Mouse (Mus musculus) mature B cell (primary cell): ENCODE data around the gene Txn2.

Source experiments
- in situ Hi-C: fragments of 300-500 bp; cut with MboI; formaldehyde crosslinking; loops from 2 replicates; pipeline ENCODE4 v1.14.3; 2019

The Txn2 gene

DNA sequence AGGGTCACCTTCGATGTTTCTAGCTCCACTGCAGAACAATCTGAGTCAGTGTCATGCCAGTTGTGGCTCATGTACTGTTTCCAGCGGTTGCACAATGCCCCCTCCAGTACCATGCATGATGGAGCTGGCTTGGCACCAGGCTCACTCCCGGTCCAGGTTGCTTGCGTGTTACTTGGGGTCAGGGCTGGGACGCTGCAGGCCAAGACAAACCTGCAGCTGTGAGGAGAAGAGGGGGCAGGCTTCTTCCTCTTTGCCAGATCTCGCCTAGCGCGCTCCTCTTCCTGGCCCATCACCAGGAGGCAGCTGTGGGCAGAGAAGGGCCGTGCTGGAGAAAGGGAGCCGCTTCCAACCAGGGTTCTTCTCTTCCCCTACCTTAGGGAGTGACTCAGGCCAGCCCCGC, 5.5 kb upstream of the Txn2 start:
- in situ Hi-C loops: no loop called here

DNA sequence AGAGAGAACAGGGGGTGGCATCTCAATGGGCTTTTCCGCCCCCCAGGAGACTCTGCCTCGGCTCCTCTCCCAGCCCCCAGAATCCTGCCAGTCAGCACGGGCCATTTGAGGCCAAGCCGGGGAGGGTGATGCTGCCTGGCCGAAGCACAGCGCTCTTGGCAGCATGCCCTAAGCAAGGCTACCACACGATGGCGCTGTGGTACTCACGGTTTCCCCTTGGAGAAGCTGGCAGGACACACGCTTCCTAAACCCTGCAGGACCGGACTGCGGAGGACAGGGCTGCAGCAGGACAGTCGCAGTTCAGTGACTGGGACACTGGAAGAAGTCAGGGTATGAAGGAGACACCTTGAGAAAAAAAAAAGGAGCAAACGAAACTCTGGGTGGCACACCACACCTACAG, 5.0 kb upstream of the Txn2 start:
- in situ Hi-C loops: no loop called here

DNA sequence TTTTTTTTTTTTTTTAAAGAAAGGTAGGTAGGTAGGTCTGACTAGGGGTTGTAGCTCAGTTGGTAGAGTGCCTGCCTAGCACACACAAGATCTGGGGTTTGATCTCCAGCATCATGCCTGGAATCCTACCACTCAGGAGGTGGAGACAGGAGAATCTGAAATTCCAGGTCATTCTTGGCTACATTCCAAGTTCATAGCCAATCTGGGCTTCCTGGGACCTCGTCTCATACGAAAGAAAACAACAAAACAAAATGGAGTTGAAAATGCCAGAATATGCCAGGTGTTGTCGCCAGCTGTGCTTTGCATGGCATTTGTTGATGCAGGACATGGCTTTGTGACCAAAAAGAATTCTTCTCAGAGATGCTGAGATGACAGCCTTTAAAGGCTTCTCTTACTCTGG, 4.4 kb upstream of the Txn2 start:
- in situ Hi-C loops: no loop called here

DNA sequence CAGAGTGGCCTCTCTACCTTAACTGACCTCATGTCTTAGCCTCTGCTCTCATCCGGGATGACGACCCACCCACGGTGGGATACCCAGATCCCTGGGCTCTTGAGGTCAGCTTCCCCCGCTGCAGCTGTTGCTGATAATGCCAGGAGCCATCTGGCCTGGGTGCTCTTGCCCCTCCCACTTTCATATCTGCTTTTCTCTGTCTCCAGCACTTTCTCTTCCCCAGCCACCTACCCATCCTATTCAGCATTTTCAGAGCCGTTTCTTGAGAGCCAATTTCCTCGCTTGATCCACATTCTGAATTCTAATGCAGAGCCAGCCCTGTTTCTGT, 2.8 kb upstream of the Txn2 start:
- in situ Hi-C loops: no loop called here

DNA sequence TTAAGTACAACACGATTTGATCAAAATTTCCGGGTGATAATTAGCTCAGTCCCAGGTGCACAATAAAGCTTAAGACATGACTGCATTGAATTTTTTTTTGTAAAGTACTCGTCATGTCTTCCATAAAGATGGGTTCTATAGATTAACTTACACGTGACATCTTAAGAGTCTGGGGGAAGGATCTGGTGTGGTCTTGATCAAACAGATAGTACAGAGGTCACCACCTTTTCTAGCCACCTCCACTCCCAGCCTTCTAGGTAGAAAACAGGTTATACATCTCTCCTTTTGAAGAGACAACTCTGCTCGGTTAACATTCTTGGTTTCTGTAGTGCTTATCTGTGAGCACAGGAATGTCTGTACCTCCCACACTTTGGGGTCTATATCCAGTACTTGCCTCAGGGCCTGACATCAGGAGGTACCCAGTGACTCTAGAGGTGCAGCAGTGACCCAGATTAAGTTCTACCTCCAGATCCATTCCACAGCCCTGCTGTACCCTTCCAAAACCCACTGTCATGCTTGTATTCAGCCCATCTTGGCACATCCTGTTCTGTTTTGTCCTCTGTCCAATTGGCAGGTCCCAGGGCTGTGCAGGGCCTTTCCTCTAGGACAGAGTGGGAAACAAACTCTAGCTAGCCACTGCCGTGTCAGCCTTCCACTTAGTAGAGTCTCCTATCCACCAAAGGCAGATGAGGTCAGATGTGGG, 2.3 kb upstream of the Txn2 start:
- in situ Hi-C loops: no loop called here

DNA sequence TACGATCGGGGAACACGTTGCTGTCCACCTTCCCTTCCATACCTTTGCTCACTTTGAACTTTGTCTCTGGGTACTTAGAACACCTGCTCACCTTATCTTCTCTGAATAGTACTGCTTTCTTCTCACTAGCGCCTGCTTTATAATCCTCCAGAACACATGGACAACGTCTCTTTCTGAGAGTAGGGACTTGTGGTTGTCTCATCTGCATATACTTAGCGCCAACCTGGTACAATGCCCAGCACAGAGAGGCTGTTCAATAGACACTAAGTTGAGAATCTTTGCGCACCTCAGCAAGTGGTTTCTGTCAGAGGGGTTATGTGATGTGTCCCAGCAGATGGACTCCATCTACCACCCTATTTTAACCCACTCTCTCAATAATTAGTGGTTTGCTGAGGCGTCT, 998 bp upstream of the Txn2 start:
- in situ Hi-C loops: no loop called here

DNA sequence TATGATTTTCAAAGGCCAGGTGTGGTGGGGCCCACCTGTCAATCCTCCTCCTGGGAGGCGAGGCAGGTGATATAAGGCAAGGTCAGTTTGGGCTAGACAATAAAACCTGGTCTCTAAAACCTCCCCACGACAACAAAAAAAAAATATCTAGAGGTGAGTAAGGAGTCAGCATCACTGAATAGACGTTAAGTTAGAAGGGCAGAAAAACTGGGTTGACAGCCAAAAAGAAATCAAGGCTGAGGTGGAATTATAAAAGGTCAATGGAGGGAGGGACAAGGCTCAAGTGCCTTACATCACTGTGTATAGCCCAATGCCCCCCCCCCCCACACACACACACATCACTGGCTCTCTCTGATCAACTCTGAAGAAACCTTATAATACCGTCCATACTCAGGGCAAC, 715 bp downstream of the Txn2 start:
- in situ Hi-C loops: no loop called here

DNA sequence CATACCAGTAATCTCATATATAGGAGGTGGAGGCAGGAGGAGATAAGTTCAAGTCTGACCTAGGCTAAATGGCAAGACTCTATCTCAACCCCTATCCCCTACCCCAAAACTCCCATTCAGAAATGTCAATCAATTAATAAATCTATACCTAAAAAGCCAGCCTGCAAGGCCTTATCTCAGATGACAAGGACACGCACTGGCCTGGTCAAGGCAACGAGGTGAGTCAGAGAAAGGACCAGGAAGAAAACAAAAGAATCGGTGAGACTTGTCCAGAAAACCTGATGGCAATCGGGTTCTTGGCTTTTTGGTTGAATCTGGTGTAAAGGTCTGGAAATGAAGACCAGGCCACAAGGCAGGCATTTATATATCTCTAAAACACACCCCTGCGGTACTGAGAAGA, 1.9 kb downstream of the Txn2 start:
- in situ Hi-C loops: no loop called here

DNA sequence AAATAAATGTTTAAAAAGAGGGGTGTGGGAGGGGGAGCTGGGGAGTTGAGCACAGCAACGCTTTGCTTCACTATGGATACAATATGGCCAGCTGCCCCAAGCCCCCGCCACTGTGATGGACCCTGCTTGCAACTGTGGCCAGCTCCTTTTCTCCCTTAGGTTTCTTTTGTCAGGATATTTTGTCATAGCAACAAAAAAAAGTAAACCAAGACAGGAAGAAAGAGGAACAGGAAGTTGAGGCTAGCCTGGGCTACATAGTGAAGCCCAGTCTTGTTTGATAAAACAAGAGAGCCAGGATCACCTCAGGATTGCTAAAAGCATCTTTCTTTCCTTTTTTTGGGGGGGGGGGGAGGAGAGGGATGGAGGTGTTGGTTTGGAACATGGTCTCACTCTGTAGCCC, 3.6 kb downstream of the Txn2 start:
- in situ Hi-C loops: no loop called here

DNA sequence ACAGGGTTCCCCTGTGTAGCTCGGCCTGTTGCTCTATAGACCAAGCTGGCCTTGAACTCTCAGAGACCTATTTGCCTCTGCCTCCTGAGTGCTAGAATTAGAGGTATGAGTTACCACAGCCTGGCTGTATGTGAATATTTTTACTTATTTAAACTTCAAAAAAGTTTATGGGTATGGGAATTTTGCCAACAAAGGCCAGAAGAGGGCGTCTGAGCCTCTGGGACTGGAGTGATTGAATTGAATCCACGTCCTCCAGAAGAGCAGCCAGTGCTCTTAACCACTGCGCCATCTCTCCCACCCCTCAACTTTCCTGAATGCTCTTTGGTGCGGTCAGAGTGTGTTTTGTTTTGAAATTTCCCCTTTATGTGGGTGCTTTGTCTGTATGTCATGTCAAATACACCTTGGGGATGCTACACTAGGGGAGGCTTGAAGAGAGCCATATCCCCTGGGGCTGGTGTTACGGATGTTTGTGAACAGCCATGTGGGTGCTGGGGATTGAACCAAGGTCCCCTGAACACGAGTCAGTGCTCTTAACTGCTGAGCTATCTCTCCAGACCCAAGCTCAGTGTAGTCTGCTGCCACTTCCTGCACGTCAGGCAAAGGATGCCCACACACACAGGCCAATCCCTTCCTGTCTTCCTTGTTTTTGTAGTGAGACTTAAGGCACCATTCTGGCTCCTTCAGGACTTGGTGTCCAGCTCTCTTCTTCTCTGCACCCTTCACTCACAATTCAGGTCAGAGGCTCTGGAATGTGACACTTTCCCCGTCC, 5.4 kb downstream of the Txn2 start:
- in situ Hi-C loops: no loop called here

DNA sequence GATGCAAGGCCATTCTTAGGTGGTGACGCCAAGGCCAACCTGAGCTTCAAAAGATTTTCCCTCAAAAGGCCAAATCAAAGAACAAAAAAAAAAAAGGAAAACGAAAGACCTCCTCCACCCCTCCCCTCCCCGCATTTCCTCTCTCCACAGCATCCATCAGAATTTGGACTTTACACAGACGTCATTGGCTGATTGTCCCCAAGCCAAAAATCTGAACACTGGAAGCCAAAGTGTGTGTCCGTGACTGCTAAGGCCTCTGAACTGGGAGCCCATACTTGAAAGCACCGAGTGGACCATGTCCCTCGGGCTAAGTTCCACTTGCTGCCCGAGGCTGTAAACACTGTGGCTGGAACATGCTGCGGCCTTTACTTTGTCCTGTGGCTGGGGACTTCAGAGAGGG, 6.1 kb downstream of the Txn2 start:
- in situ Hi-C loops: no loop called here

DNA sequence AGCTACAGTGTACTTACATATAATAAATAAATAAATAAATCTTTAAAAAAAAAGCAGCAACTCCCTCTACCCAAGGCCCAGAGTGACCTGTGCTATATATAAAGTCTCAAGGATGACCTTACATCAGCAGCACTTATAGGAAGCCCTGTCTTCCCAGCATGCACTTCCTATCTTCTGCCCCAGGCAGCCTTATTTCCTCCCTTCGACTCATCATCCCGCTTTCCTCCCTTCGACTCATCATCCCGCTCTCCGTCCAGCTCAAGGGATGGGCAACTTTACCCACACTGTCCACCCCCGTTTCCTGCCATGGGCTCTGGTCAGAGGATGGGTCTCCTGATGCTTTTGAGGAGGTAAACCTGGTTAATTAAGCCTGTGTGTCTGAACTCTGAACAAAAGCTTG, 7.2 kb downstream of the Txn2 start:
- in situ Hi-C loops: no loop called here

DNA sequence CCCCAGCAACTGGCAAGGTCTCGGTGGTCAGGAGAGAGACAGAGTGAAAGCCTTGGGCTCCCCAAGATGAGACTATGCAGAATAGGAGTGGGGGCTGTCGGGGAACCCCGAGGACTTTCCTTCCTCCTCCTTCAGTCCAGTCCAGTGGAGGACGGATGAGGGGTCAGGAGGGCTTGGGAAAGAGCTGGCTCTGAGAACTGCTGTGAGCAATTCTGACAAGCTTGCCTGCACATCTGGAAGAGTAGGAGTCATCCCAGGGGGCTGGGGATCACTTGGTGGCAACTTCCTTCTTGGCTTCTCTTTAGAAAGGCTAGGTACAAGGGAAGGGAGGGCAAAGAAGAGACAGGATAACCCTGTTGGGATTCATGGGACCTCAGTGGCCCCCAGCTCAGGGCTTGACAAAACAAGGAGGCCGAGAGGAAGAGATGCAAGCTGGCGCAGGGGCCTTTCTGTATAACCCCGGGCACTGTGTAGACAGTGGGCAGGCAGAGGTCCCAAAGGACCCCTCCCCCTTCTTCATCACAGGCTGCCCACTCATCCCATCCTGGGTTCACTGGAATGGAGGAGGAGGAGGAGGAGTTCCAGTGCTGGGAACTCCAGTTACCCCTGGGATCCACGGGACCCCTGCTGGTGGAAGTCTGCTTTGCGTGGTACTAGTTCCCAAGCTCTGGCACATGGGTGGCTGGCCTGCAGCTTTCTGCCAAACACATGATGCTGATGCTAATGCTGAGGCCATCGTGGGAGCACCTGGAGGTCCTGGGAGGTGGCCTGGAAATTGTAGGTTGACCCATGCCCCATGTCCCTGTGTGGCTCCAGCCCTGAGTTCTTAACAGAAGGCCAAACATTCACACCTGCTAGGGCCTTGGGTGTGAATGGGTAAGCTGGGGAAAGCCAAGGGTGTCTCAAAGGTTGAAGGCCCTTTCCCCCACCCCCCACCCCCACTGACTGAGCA, 8.0 kb downstream of the Txn2 start:
- in situ Hi-C loops: no loop called here

DNA sequence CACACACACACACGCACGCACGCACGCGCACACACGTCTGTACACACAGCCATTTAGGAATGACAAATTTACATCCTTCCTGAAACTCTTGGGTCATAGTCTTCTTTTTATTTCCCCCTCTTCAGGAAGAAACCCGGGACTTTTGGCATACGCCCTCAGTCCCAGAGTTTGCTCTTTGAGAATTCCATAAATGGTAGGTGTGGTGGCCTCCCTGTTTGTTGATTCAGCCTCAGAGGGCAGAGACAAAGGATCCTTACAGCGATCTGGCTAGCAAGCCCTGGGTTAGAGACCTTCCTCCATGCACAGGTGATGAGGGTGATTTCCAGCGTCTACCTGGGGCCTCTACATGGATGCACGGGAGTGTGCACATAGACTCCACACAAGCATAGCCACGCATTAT, 9.4 kb downstream of the Txn2 start:
- in situ Hi-C loops: no loop called here

DNA sequence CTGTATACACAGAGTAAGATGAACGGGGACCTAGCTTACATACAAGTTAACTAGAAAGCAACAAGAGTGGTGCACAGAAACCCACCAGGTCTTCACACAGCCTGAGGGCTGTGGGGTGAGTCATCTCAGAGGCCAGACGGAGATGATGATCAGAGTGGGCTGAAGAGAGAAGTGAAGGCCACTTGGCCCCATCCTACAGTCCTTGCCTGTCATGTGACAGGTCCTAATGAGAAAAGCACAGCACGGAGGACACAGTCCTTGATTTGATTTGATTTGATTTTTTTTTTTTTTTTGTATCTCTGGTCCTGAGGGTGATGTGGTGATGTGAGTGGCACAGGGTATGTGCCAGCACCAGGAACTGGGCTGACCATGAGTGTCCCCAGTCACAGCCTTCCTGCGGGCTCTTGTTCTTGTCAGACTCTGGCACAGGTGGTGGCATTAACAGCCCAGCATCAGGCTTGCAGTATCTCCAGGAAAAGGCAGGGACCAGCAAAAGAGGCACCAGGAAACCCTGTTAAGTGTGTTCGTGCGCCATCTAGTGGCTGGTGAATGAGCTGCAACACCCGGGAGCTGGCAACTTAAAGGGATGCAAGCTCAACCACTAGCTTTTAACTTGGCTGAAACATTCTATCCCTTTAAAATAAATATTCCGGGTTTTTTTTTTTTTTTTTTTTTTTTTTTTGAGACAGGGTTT, 11.8 kb downstream of the Txn2 start:
- in situ Hi-C loops: no loop called here

DNA sequence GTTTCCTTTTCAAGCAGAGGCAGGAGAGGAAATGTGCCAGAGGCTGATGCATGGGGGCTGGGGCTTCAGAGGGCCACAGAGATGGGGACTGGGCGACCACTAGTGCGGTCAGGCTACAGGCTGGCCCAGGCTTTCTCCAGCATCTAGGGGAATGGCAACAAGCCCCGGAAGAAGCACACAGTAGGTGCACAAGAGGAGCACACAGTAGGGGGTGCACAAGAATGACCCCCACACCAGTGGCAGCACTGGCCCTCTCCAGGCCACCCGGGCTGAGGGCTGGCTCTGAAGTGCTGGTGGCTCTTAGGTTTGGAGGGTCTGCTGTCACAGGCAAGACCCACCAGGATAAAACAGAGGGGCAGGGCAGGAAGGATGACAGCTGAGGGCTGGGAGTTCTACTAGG, 13.5 kb downstream of the Txn2 start:
- in situ Hi-C loops: no loop called here

DNA sequence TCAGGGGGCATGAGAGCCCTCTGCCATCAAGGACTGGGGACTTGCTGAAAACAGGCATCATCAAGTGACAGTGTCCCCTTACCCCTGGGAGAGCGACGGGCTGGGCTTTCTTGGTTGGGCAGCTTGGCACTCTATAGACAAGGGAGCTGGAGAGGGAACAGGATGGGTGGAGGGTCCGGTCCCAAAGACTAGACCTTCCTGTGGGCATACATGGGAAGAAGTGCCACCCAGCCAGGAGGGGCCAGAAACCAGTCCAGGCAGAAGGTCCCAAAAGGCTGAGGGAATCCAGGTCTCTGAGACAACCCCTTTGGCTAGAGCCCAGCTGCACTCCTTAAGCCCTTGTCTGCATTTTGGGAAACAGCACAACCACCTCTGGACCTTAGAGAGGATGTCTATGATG, 14.3 kb downstream of the Txn2 start:
- in situ Hi-C loops: no loop called here

DNA sequence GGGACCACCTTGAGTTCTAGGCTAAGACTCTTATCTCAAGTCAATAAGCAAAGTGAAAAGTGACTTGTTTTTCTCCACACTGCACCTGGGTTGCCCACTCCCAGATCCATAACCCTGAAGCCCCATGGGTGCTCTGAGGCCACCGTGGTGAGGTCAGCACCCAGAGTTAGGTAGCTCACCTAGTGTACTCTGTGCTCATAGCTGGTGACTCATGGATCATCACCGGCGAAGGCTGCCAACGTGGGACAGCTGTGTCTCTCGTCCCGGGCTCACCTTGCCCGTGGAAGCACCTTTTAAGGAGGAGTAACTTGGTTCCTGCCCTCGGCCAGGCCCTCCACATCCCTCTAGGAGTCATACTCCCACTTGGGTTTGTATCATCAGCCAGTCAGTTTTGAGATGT, 15.8 kb downstream of the Txn2 start:
- in situ Hi-C loops: no loop called here

DNA sequence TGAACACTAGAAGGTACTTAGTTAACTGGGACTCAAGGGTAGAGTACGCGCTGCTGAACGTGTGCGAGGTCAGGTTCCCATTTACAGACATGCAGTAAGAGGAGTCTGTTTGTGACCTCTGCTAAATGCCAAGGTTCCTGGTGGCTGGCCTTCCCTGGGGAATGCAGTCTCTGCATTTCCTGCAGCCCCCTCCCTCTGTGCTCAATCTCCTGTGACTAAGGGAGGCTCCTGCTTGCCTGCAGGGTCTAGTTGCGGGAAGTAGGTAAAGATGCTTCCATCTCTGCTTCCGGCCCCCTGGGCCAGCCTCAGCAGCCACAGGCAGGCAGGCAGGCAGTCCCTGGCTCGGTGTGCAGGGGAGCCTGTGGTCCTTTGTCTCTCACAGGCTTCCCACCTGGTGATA, 16.2 kb downstream of the Txn2 start:
- in situ Hi-C loops: no loop called here

DNA sequence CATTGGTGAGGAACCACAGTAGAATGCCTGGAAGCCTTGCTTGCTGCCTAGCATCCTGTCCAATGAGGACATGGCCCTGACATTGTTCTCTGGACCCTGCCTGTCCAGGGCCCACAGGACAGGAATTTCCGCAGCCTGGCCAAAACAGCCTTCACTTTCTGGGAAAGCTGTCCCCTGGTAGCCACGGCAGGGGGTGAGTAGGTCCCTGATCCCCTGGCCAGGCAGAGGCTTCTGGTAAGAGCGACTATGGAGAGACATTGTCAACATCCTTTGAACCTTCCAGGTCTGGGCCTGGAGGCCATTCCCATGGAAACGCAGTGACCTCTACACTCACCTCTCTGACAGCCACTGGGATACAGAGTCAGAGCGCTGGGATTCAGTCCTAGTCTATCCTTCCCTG, 16.8 kb downstream of the Txn2 start:
- in situ Hi-C loops: no loop called here

DNA sequence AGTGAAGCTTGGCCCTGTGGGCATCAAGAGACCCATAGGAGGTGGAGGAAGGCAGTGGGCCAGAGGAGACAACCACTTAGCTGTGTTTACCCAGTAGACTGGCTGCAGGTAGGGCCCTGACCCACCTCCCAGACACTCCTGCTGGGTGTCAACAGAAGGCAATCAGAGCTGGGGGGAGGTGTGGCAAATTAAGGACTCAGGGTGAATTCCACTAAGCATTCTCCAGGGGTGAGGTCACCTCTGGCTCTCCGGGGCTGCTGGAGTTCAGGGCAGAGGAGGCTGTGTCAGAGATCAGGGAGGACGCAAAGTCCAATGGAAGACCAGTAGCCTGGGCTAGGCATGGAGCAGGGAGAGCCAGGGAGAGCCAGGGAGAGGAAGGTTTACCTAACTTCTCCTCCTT, 17.7 kb downstream of the Txn2 start:
- in situ Hi-C loops: no loop called here
